Mouse (Mus musculus) embryonic fibroblast, embryonic 13.5 days (primary cell): ENCODE results near the gene Hist1h2bg. TPM values are rescaled to one million over a fixed set of nuclear protein-coding genes. Genes with fewer than 3 reads are reported as not detected.
A peak's percentile ranks its signal among the peaks of the same experiment; 100 is the strongest.

ENCODE experiments used
- H3K27ac ChIP-seq: 2 replicates; pipeline ENCODE4 v1.5.1; 2012; ENCODE audit warnings: low read length, control low read depth, inconsistent platforms; ENCODE audit not compliant: insufficient read depth
- H3K4me1 ChIP-seq: 2 replicates; pipeline ENCODE4 v1.6.1; 2011; ENCODE audit warnings: low read length; ENCODE audit not compliant: control insufficient read depth, insufficient read depth
- H3K4me3 ChIP-seq: 2 replicates; pipeline ENCODE4 v1.5.1; 2011; ENCODE audit warnings: mild to moderate bottlenecking, control low read depth, low read length; ENCODE audit not compliant: insufficient read depth
- CTCF ChIP-seq: IDR thresholded peaks from 2 replicates; pipeline ENCODE4 v1.5.1; 2011; ENCODE audit warnings: mild to moderate bottlenecking, control low read depth, low read length, moderate library complexity, borderline replicate concordance; ENCODE audit not compliant: insufficient read depth
- POLR2A ChIP-seq: IDR thresholded peaks from 2 replicates; pipeline ENCODE4 v1.6.1; 2011; ENCODE audit warnings: low read depth, mild to moderate bottlenecking, control low read depth, low read length, moderate library complexity
- polyA plus RNA-seq: library from polyadenylated mRNA; stranded (reverse); fragments of >200 nt; gene quantifications from 2 replicates; pipeline ENCODE4 v1.2.4, GENCODE M21; 2011; ENCODE audit warnings: low read depth; ENCODE audit not compliant: missing spikeins, insufficient read length

Hist1h2bg gene
- polyA plus RNA-seq, 1 experiment, result 22.6 TPM

DNA sequence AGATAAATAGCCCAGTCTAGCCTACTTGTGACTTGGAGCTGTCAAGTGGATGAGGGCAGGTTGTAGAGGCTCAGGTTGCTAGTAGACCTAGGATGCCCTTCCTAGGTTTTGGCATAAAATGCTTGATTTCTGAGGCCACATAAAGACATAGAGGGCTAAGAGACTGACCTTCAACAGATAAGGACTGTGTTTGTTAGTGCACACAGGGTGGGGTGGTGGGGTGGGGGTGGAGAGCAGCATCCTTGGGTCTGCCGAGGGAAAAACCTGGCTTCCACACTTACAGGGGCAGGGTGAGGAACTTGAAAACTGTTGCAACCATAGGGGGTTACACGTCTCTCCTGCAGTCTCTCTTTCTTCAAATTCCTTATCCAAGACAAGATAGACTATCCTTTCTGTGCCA, 24.0 kb downstream of the Hist1h2bg start:
- H3K4me3 ChIP-seq, result no peak overlapping the region
- H3K4me1 ChIP-seq, result no peaks in the 10 kb centered on the region
- TF ChIP-seq POLR2A, result no peak
- no peak for TF ChIP-seq CTCF
- no peak overlapping the region for H3K27ac ChIP-seq

- TF ChIP-seq POLR2A, result no peak
- no peak for TF ChIP-seq CTCF
- Histone ChIP-seq H3K27ac (no peak overlapping the region), H3K4me3 (no peak overlapping the region), H3K4me1 (no peaks in the 10 kb centered on the region)
Observed at GRCm38 (mm10) chr13:23595622-23596372, 24.6 kb downstream of the Hist1h2bg start.

DNA sequence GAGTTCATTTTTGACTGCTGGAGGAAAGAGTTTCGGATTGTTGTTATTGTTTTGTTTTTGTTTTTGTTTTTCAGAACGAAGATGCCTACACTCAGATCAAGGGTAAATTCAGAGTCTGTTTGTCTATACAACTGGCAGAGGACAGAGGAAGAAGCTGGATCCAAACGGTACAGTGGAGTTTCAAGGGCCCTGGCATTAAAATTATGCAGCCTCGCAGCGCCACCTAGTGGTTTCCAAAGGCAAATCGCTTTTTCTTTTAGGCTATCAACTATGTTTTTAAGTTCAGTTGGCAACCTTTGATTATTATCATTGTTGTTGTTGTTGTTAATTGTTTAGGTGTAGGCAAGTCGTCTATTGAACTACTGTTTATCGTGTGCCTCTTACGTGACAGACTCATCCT, 26.8 kb downstream of the Hist1h2bg start:
- TF ChIP-seq POLR2A (no peak), CTCF (0 out of 2 replicates have a peak, but pooled peaks have one; percentile 14)
- no peaks in the 10 kb centered on the region for H3K4me1 ChIP-seq
- H3K4me3 ChIP-seq, result no peak overlapping the region
- H3K27ac ChIP-seq, result no peak overlapping the region

DNA sequence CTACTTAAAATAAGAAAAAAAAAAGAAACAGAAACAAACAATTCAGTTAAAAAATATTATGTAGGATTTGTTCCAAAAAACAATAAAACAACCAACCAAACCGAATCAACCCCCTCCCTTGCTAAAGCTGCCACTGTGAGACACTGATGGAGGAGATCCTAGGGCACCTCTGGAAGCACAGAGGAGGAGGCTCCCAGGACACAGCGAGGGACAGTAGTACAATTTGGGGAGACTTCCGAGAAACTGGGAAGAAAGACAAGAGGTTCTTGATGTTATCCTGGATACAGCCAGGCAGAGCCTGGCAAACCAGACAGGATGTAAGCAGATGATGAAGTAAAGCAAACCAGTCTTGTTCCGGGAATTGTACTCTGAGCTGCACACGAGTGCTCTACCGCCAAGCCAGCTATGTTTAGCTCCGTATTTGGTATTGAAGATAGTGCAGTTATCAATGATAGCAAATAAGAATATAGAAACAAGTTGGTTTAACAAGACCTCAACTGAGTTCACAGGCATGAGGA, 32.0 kb downstream of the Hist1h2bg start:
- Histone ChIP-seq H3K4me1 (no peaks in the 10 kb centered on the region), H3K27ac (no peak overlapping the region), H3K4me3 (no peak overlapping the region)
- TF ChIP-seq POLR2A (no peak), CTCF (no peak)

GRCm38 (mm10) chr13:23604452-23604851, 33.3 kb downstream of the Hist1h2bg start:
- TF ChIP-seq CTCF (no peak), POLR2A (no peak)
- H3K4me3 ChIP-seq, result no peak overlapping the region
- H3K4me1 ChIP-seq, result no peaks in the 10 kb centered on the region
- no peak overlapping the region for H3K27ac ChIP-seq

DNA sequence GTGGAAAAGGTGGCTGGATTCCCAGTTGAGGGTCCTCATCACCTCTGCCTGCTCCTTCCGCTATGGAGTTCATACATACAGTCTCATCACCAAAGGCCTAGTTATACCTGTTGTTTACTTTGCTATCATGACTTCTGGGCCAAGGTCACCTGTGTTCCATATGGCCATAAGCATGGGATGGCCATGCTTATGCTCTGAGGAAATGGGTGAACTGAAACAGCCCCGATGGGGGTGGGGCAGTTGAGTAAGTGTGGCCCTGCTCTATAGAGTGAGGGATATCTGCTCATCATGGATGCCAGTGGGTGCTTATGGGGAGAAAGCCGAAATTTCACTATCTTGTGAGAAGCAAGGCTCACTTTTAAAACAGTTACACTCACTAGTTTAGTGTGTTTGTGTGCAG, 33.9 kb downstream of the Hist1h2bg start:
- Histone ChIP-seq H3K27ac (no peak overlapping the region), H3K4me1 (no peaks in the 10 kb centered on the region), H3K4me3 (no peak overlapping the region)
- TF ChIP-seq POLR2A (no peak), CTCF (no peak)

GRCm38 (mm10) chr13:23609209-23609608, 38.0 kb downstream of the Hist1h2bg start:
- Histone ChIP-seq H3K27ac (no peak overlapping the region), H3K4me1 (no peaks in the 10 kb centered on the region), H3K4me3 (no peak overlapping the region)
- TF ChIP-seq CTCF, result no peak
- TF ChIP-seq POLR2A, result no peak

DNA sequence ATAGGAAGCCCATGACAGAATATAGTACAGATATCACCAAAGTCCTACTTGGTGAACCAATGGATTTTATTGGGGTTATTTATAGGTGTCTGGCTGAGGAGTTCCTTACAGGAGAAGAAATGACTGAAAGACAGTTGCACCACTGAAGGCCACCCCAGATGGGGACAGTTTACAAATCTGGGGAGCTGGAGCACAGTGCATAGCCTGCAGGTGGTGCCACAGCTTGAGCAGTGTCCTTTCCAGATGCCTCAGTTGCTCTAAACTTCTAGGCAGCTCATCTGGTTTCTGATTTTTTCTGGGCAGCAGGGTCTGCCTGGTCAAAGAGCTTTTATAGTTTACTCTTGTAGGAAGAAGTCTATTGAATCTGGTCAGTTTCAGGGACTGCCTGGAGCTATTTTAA, 38.6 kb downstream of the Hist1h2bg start:
- Histone ChIP-seq H3K4me3 (no peak overlapping the region), H3K27ac (no peak overlapping the region), H3K4me1 (no peaks in the 10 kb centered on the region)
- TF ChIP-seq POLR2A, result no peak
- no peak for TF ChIP-seq CTCF

GRCm38 (mm10) chr13:23610393-23610792, 39.2 kb downstream of the Hist1h2bg start:
- H3K4me3 ChIP-seq, result no peak overlapping the region
- no peak overlapping the region for H3K27ac ChIP-seq
- TF ChIP-seq POLR2A, result no peak
- no peak for TF ChIP-seq CTCF
- no peaks in the 10 kb centered on the region for H3K4me1 ChIP-seq

DNA sequence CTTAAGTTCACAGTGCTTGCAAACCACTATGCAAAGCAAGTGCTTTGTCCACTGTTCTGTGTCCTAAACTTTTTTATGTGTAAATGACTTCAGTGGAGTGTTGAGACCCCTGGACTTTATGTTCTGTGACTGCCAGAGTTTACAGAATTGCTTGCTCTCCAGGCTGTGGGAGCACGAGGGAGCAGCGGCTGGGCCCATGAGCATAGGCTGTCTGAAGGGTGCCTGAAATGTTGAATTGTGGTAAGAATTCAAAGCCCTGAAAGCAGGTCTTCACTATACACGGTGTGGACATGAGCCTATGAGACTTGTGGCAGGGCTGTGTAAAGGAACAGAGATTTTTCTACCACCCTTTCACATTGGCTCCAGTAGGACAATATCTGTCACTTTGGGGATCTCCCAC, 40.4 kb downstream of the Hist1h2bg start:
- H3K27ac ChIP-seq, result no peak overlapping the region
- TF ChIP-seq CTCF (no peak), POLR2A (no peak)
- H3K4me1 ChIP-seq, result no peaks in the 10 kb centered on the region
- H3K4me3 ChIP-seq, result no peak overlapping the region
